ENCODE assay signal across 14 mouse cellular contexts in genomic region chr12:35515621-35516020, GRCm38 (mm10).
"Had no signal": no experiment of that assay in that cellular context is flagged by ENCODE, and none has a peak within 500 bp of the region (broad histone marks: within the 10 kb centered on the region; RNA-seq: fewer than 3 reads in every experiment).

No protein-coding gene starts in this region.

- DNase-seq: left cerebral cortex, postnatal 4 days; lung, embryonic 14.5 days; lung, postnatal 10 days; retina, postnatal 1 day; right cerebral cortex, postnatal 4 days; spleen, adult 18-20 months; thymus, postnatal 36 days had no signal

- H3K9me3 ChIP-seq: limb, embryonic 13.5 days; liver, embryonic 15.5 days; megakaryocyte, embryonic 14.5 days; neural tube, embryonic 13.5 days had no signal

- H3K4me3 ChIP-seq: limb, embryonic 13.5 days; liver, embryonic 15.5 days; megakaryocyte, embryonic 14.5 days; neural tube, embryonic 13.5 days had no signal

- H3K27me3 ChIP-seq: limb, embryonic 13.5 days; liver, embryonic 15.5 days; megakaryocyte, embryonic 14.5 days; neural tube, embryonic 13.5 days had no signal

- H3K4me1 ChIP-seq: limb, embryonic 13.5 days; liver, embryonic 15.5 days; neural tube, embryonic 13.5 days had no signal

- H3K36me3 ChIP-seq: limb, embryonic 13.5 days; liver, embryonic 15.5 days had no signal

- H3K27ac ChIP-seq: limb, embryonic 13.5 days; liver, embryonic 15.5 days; macrophage; neural tube, embryonic 13.5 days had no signal

- H3K4me2 ChIP-seq: limb, embryonic 13.5 days; liver, embryonic 15.5 days; lung, embryonic 14.5 days; midbrain, embryonic 11.5 days; neural tube, embryonic 13.5 days had no signal

- H3K9ac ChIP-seq: limb, embryonic 13.5 days; liver, embryonic 15.5 days; lung, embryonic 14.5 days; neural tube, embryonic 13.5 days had no signal

- ATAC-seq: midbrain, embryonic 16.5 days had no signal
